ENCODE assay signal across 11 mouse cellular contexts in genomic region chr2:167203505-167204166, GRCm38 (mm10). TPM values are rescaled to one million over a fixed set of nuclear protein-coding genes. Genes with fewer than 3 reads are reported as not detected.
DNase-seq lines count a peak whose midpoint lies in the region; ATAC-seq and TF ChIP-seq lines count a peak whose summit lies in the region.
"Had no signal": no experiment of that assay in that cellular context is flagged by ENCODE, and none has a peak within 500 bp of the region (broad histone marks: within the 10 kb centered on the region; RNA-seq: fewer than 3 reads in every experiment).

No protein-coding gene starts in this region.

- H3K4me2 ChIP-seq in midbrain, postnatal 0 days (ENCODE audit: low read depth, low read length, poor library complexity, severe bottlenecking) = no peak overlapping the region
- no peak overlapping the region for H3K4me2 ChIP-seq in midbrain, embryonic 11.5 days
- no peak overlapping the region for H3K4me2 ChIP-seq in stomach, postnatal 0 days (replicated peaks; ENCODE audit: low read depth)
- H3K4me2 ChIP-seq: stomach, embryonic 15.5 days had no signal

- no peak for TF ChIP-seq EP300 in stomach, postnatal 0 days (optimal IDR thresholded peaks at IDR 0.05)

- TF ChIP-seq POLR2A in kidney, adult 2 months (IDR thresholded peaks at IDR 0.05; ENCODE audit: low read depth, low read length) = no peak

- no peak for DNase-seq in kidney, adult 2 months
- DNase-seq in kidney, postnatal 36 days = no peak
- no peak for DNase-seq in midbrain, postnatal 0 days (ENCODE audit: low spot score)
- no peak for DNase-seq in midbrain, embryonic 11.5 days (ENCODE audit: low spot score, missing footprints)
- DNase-seq in brain, adult 2 months (ENCODE audit: low read depth, low spot score) = peak; percentile 75
- no peak for DNase-seq in stomach, postnatal 0 days (ENCODE audit: low spot score)
- no peak for DNase-seq in kidney, adult 11 months
- DNase-seq: adrenal gland, postnatal 10 days; cerebellum, adult 11-12 months had no signal

- H3K4me3 ChIP-seq in kidney, adult 2 months (ENCODE audit: insufficient read depth, low read depth, low read length) = no peak overlapping the region
- no peak overlapping the region for H3K4me3 ChIP-seq in midbrain, postnatal 0 days (ENCODE audit: low read depth, low read length)
- H3K4me3 ChIP-seq in midbrain, embryonic 11.5 days (ENCODE audit: low read depth, low read length) = no peak overlapping the region
- H3K4me3 ChIP-seq in stomach, postnatal 0 days (ENCODE audit: low read depth, low read length) = no peak overlapping the region
- H3K4me3 ChIP-seq: heart, embryonic 10.5 days; stomach, embryonic 15.5 days had no signal

- no peaks in the 10 kb centered on the region for H3K27me3 ChIP-seq in kidney, adult 2 months (replicated peaks; ENCODE audit: control insufficient read depth, insufficient read depth, low read length)
- H3K27me3 ChIP-seq in midbrain, postnatal 0 days (ENCODE audit: insufficient read depth, low read length) = no peaks in the 10 kb centered on the region
- H3K27me3 ChIP-seq in midbrain, embryonic 11.5 days (ENCODE audit: control insufficient read depth, insufficient read depth, low read length) = no peaks in the 10 kb centered on the region
- H3K27me3 ChIP-seq in stomach, postnatal 0 days (ENCODE audit: control insufficient read depth, insufficient read depth, low read length) = no peaks in the 10 kb centered on the region
- H3K27me3 ChIP-seq: stomach, embryonic 15.5 days had no signal

- H3K27ac ChIP-seq in kidney, adult 2 months (ENCODE audit: insufficient read depth, low read depth, low read length) = no peak overlapping the region
- 0 out of 2 replicates have a peak overlapping the region, but pooled peaks have one; percentile 1 for H3K27ac ChIP-seq in midbrain, postnatal 0 days (ENCODE audit: low read depth, low read length)
- no peak overlapping the region for H3K27ac ChIP-seq in midbrain, embryonic 11.5 days (ENCODE audit: low read depth, low read length)
- no peak overlapping the region for H3K27ac ChIP-seq in stomach, postnatal 0 days (replicated peaks)
- H3K27ac ChIP-seq: heart, embryonic 10.5 days; stomach, embryonic 15.5 days had no signal

- no peaks in the 10 kb centered on the region for H3K36me3 ChIP-seq in kidney, adult 2 months (ENCODE audit: control insufficient read depth, insufficient read depth, low read length)
- H3K36me3 ChIP-seq in midbrain, postnatal 0 days (ENCODE audit: insufficient read depth, low read length) = no peaks in the 10 kb centered on the region
- H3K36me3 ChIP-seq in midbrain, embryonic 11.5 days (ENCODE audit: control insufficient read depth, insufficient read depth, low read length) = no peaks in the 10 kb centered on the region
- no peaks in the 10 kb centered on the region for H3K36me3 ChIP-seq in stomach, postnatal 0 days (ENCODE audit: control insufficient read depth, insufficient read depth, low read length)
- H3K36me3 ChIP-seq: stomach, embryonic 15.5 days had no signal

- H3K9ac ChIP-seq in midbrain, postnatal 0 days (replicated peaks; ENCODE audit: low read length, poor library complexity, severe bottlenecking) = no peak overlapping the region
- H3K9ac ChIP-seq in midbrain, embryonic 11.5 days (ENCODE audit: low read length) = no peak overlapping the region
- H3K9ac ChIP-seq in stomach, postnatal 0 days (ENCODE audit: low read length) = no peak overlapping the region
- H3K9ac ChIP-seq: stomach, embryonic 15.5 days had no signal

- H3K4me1 ChIP-seq in kidney, adult 2 months (ENCODE audit: control insufficient read depth, insufficient read depth, low read length) = no peaks in the 10 kb centered on the region
- peaks cover 12% of the 10 kb centered on the region for H3K4me1 ChIP-seq in midbrain, postnatal 0 days (ENCODE audit: insufficient read depth, low read length)
- H3K4me1 ChIP-seq in midbrain, embryonic 11.5 days (ENCODE audit: control insufficient read depth, insufficient read depth, low read length) = peaks cover 11% of the 10 kb centered on the region
- no peaks in the 10 kb centered on the region for H3K4me1 ChIP-seq in stomach, postnatal 0 days (replicated peaks; ENCODE audit: control insufficient read depth, insufficient read depth)
- H3K4me1 ChIP-seq: stomach, embryonic 15.5 days had no signal

- WGBS in kidney, adult 2 months = 78% methylated on average over 7 of the region's 7 CpGs
- 74% methylated on average over 7 of the region's 7 CpGs for WGBS in midbrain, postnatal 0 days
- 77% methylated on average over 7 of the region's 7 CpGs for WGBS in midbrain, embryonic 11.5 days
- 74% methylated on average over 7 of the region's 7 CpGs for WGBS in stomach, postnatal 0 days

- H3K9me3 ChIP-seq in midbrain, postnatal 0 days (ENCODE audit: low read length) = no peaks in the 10 kb centered on the region
- H3K9me3 ChIP-seq in midbrain, embryonic 11.5 days (ENCODE audit: control insufficient read depth, low read length) = no peaks in the 10 kb centered on the region
- no peaks in the 10 kb centered on the region for H3K9me3 ChIP-seq in stomach, postnatal 0 days (ENCODE audit: control insufficient read depth, low read length)
- H3K9me3 ChIP-seq: heart, embryonic 10.5 days; stomach, embryonic 15.5 days had no signal

- peak; percentile 52 for TF ChIP-seq CTCF in kidney, adult 2 months (conservative IDR thresholded peaks at IDR 0.05; ENCODE audit: insufficient read depth, insufficient read length, low read depth, low read length)
- TF ChIP-seq CTCF in midbrain, postnatal 0 days (IDR thresholded peaks at IDR 0.05) = peak; percentile 72
- peak; percentile 67 for TF ChIP-seq CTCF in stomach, postnatal 0 days (IDR thresholded peaks at IDR 0.05; ENCODE audit: low read depth)

- no peak for ATAC-seq in midbrain, postnatal 0 days (ENCODE audit: low FRiP score)
- ATAC-seq in midbrain, embryonic 11.5 days (ENCODE audit: low FRiP score) = no peak
- ATAC-seq in stomach, postnatal 0 days (ENCODE audit: low FRiP score, low TSS enrichment) = no peak

RNA-seq across cellular contexts. Expression of gene Kcnb1, which starts 13.7 kb away (rescaled TPM):
- polyA plus RNA-seq in kidney, adult 2 months (2012; rRNA removed) = 2.9 and 4.0 TPM in 2 replicates
- total RNA-seq in midbrain, postnatal 0 days (2014; rRNA removed) = 29.8 and 30.0 TPM in 2 replicates
- polyA plus RNA-seq in midbrain, postnatal 0 days (2015; fragmentation: Nextera tagmentation; extraction: Ambion mirVana) = 5.6 and 6.4 TPM in 2 replicates
- 0.75 and 0.96 TPM in 2 replicates for polyA plus RNA-seq in midbrain, embryonic 11.5 days (2014; fragmentation: Nextera tagmentation; extraction: Ambion mirVana)
- 1.6 and 1.9 TPM in 2 replicates for polyA plus RNA-seq in stomach, postnatal 0 days (2015; fragmentation: Nextera tagmentation; extraction: Ambion mirVana)

RNA-seq across cellular contexts. Expression of gene Ptgis, which starts 36.8 kb away (rescaled TPM):
- polyA plus RNA-seq in kidney, adult 2 months (2012; rRNA removed) = 8.3 and 11.2 TPM in 2 replicates
- 4.3 and 6.1 TPM in 2 replicates for total RNA-seq in midbrain, postnatal 0 days (2014; rRNA removed)
- polyA plus RNA-seq in midbrain, postnatal 0 days (2015; fragmentation: Nextera tagmentation; extraction: Ambion mirVana) = 3.9 and 4.7 TPM in 2 replicates
- polyA plus RNA-seq in midbrain, embryonic 11.5 days (2014; fragmentation: Nextera tagmentation; extraction: Ambion mirVana) = 9.4 and 11.2 TPM in 2 replicates
- 21.9 and 26.7 TPM in 2 replicates for polyA plus RNA-seq in stomach, postnatal 0 days (2015; fragmentation: Nextera tagmentation; extraction: Ambion mirVana)
